Mouse (Mus musculus): ENCODE results near the gene Wdr62.
A peak's percentile ranks its signal among the peaks of the same experiment; 100 is the strongest.

The Wdr62 gene

DNA sequence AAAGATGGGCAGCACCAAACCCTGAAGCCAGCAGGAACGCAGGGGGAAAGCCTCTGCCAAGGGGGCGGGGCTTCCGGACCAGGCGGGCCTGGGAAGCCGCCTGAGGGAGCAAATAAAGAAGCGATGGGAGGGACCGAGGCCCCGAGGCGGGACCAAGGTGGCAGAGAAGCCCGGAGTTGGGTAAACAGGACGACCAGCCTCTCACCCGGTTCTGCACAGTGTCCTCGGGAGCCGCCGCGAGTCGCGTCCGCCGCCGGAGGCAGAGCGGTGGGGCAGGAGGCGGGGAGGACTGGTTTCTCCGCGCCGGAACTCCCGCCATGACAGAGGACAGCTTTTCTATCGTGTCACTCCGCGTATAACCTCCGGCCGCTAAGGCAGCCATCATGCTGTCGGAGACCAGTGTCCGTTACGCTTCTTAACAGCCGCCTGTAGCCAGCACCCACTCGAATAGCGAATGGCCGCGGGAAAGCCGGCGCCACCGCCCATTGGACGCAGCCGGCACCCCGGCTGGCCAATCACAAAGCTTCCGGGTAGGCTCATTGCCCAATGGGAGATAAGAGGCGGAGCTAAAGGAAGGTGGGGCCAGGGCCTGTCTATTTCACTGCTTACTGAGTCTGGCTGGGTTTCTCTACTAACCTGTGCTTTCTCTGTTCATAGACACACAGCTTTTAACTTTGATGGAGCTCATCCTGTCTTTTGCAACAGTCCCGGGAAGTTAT lies at the start of gene Wdr62, which contains the start of gene Thap8:
Gene Wdr62 (minus strand): TSS at position 469 of the 719 bp plus-strand sequence.
Gene Thap8 (plus strand): TSS at position 144 of the 719 bp plus-strand sequence.
- DNase-seq (ENCODE audit: low read depth, low spot score), result peak; percentile 97

DNA sequence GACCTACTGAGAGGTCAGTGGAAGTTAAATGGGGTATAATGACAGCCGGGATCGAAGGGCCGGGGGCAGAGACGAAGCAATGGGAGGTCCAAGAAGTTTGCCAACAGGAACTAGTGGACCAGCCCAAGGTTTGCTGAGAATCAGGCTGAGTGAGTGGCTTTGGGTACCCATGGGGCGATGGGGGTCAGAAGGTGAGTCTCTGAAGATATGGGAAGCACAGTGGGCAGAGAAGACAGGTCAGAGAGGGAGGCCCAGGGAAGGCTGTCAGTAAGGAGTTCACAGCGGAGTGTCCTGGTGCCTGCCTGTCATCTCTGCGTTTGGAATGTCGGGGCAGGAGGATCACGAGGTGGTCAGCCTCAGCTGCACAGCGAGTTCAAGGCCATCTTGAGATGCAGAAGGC lies 48.2 kb upstream of the Wdr62 start:
- no peak for DNase-seq (ENCODE audit: low read depth, low spot score)

DNA sequence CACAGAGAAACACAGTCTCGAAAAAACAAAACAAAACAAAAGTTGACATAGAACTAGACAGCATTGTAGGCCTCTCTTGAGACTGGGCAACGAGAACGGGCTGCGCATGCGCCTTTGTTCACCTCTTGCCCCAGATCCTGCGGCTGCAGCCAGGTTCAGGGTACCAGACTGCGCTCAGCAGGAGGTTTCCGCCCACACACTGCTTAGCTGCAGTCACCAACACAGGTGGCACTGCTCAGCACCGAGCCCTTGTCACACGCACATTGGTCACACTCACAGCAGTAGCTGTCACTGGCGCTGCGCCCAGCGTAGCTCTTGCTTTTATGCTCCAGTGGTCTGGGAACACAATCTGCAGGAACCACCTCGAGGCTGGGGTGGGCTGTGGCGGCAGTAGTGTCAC lies 46.9 kb upstream of the Wdr62 start:
- DNase-seq (ENCODE audit: low read depth, low spot score), result peak; percentile 39

DNA sequence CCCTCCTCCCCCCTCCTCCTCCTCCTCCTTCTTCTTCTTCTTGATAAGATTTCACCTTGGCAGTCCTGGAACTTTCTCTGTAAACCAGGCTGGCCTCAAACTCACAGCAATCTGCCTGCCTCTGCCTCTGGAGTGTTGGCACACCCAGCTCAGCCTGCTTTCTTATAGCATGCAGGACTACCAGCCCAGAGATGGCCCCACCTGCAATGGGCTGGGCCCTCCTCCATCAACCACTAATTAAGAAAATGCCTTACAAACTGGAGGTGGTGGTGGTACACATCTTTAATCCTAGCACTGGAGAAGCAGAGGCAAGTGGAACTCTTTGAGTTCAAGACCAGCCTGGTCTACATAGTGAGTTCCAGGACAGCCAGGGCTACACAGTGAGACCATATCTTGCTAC lies 46.2 kb upstream of the Wdr62 start:
- DNase-seq (ENCODE audit: low read depth, low spot score), result no peak

DNA sequence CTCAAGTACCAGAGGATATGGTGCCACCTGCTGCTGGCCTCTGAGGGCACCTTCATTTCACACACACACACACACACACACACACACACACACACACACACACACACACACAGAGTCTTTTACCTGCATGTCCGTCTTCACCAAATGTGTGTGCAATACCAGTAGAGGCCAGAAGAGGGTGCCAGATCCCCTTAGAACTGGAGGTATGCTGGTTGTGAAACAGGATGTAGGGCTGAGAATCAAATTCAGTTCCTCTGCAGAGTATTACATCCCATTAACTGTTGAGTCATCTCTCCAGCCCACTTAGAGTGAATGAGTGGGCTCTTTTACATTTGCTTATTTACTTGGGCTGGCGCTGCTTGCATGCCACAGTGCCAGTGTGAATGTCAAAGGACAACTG lies 45.1 kb upstream of the Wdr62 start:
- DNase-seq (ENCODE audit: low read depth, low spot score), result peak; percentile 87

DNA sequence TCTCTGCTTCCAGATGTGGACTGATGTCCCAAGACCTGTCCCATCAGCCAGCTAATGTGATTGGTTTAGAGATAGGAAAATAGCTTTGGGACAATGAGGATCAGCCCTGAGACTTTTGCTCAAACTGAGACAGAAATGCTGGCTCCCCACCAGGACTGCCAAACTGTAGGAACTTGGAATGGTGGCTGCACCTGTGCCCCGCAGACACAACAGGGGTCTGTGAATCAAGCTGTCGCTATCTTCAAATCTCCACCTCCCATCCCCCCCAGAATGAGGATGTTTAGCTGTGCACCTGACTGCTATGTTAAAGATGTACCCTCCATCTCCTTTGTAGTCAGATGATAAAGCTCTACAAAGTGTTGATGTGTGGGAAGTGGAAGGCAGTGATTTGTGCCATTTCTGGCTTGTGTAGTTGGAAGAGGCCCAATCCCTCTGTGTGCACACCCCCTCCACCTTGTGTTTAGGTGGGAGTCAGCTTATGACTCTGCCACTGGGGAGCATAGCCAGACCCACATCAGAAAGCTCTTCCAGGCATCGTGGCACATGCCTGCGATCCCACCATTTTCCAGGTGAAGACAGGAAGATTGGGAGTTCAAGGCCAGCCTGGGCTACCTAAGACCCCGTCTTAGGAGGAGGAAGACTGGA lies 44.2 kb upstream of the Wdr62 start:
- DNase-seq (ENCODE audit: low read depth, low spot score), result no peak

DNA sequence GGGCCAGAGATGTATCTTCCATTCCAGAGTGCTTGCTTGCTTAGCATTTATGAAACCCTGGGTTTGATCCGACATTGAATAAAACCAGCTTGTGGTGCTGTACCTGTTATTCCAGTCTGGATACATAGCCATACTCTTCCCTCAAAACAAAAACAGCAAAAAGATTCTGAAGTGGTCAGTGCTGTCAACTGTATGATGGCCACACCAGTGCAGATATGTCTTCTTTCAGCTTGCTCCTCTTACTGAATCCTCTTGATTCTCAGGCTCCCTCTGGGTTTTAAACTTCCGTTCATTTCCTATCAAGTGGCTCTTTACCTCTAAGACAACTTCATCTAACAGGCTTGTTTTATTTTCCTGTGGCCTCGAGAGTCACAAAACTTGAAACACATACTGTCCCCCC lies 43.6 kb upstream of the Wdr62 start, which contains the start of gene Sdhaf1:
Gene Sdhaf1 (minus strand): TSS at position 101 of the 400 bp plus-strand sequence.
- no peak for DNase-seq (ENCODE audit: low read depth, low spot score)

DNA sequence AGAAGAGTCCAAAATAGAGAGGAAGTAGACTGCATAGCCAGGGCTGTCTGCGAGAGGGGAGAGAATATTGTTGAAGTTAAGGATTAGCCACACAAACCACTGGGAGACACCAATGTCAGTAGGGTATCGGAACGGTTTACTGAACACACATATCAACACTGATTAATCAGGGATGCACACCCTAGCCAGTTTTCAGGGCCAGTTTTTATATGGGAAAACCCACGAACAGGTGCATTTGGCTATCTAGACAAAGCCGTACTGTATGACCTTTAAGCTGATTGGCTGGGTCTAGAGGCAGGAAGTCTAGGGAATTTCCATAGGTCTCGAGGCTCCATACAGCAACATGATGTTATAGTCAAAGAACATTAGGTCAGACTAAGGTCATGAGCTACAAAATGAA lies 42.6 kb upstream of the Wdr62 start:
- peak; percentile 71 for DNase-seq (ENCODE audit: low read depth, low spot score)

DNA sequence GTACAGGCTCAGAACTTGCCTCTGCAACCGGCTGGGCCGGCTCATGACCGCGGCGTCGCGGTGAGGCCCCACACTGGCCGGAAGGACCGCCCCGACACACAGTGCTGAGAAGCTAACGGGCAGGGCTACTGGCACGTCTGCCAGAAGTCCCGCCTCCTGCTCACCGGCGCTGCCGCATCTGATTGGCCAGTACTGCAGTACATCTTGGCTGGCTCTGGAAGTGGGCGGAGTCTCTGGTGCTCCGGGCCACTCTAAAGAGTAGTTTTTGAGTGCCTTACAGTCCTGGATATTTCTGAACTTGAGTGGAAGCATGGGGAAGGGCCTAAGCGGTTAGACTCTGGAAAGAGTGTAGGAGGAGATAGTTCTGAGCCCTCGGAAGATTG lies 42.1 kb upstream of the Wdr62 start:
- peak; percentile 97 for DNase-seq (ENCODE audit: low read depth, low spot score)

DNA sequence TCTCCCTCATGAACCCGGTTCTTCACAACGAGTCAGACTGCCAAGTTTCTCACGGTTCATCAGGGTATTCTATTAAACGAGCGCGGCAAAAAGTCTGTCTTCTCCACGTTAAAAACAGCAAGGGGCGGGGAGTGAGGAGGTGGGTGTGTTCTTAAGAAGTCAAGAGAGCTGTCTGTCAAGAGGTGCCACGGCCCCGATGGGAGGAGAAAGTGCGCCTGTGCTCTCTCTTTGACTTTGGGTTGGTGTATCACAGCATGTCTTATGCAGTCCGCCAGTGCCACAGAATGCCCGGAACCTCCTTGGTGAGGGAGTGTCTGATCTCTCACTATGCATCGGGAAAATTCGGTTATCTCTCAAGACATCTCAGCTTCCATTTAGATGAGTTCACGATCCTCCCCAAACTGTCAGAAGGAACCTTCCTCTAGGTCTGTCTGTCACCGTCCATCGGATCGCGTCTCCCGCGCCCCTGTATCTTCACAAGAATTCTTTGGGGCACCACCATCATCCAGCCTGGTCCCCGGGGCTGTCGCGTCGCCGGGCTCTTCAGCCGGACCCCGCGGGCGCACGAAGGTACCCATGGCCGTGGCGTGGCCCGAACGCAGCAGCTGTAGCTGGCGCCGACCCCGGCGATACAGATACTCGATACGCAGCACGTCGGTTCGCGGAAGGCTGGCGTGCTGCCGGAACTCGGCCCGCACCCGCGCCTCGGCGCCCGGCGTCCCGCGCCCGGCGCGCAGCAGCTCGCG lies 41.5 kb upstream of the Wdr62 start, which contains the start of gene E130208F15Rik:
Gene E130208F15Rik (plus strand): TSS at position 202 of the 746 bp plus-strand sequence.
- DNase-seq (ENCODE audit: low read depth, low spot score), result peak; percentile 97

DNA sequence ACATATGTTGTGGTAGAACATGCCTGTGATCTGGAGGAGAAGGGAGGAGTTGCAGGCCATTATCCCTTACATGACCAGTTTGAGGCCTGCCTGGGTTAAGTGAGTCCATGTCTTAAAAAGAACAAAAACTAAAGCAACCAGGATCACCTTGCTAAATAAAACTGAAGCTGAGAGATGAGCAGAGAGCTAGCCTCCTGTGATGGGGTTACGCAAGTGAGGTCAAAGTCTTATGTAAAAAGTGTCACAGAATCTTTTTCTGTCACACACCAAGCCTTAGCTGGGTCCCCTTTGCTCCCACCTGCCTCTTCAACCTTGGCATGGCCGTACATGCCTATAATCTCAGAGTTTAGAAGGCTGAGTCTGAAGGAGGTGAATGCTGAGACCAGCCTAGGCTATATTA lies 40.7 kb upstream of the Wdr62 start:
- no peak for DNase-seq (ENCODE audit: low read depth, low spot score)

DNA sequence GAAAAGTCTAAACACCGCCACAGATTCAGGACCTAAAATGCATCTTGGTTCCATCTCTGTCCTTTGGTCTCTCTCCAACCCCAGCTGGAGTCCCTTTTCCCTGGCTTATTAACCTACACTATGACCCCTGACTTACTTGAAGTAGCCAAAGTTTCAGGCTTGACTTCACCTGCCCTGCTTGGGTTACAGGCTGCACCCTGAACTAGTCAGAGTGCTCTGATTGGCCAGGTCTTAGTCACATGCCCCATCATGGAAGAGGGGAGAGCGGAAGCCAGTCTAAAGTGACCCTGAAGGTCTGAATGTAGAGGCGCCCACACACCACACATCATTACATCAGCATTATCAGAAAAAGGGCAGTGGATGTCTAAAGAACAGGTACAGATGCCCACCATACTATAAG lies 37.9 kb upstream of the Wdr62 start:
- no peak for DNase-seq (ENCODE audit: low read depth, low spot score)

DNA sequence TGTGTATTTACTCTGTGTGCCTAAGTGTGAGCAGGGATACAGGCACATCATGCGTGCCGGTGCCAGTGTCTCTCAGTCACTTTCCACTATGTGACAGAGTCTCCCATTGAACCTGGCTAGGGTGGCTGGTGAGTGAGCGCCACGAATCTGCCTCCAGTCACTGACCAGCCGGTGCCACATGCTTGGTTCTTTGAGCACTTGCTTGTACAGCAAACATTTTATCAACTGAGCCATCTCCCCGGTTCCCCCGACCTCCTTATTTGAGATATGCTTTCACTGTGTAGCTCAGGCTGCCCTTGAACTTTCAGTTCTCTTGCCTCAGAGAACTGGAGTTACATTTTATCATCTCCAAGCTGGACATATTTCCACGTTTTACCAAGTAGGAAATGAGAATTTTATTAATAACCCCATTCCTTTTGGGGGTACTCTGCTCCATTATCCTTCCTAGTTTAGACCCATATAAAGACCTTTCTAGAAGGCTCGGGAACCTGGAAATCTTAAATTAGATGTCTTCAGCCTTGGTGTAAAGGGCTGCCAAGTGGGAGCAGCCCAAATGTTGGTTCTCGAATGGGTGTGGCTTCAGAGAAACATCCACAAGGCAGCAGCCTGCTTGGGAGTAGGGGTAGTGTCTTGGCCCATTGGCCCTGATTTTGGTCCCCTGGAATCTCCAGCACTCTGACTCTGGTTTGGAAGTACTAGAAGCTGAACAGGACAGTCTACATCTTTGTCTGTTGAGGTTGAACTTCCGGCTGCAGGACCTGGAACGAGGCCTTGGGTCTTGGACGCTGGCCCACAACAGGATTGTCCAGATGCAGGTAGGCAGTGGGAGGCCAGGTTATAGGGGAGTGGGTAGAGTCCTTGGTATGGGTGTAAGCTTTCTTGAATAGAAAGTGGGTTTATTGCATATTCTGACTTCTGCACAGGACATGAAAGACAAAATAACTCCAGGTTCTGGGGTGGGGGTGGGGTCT lies 35.6 kb upstream of the Wdr62 start:
- DNase-seq (ENCODE audit: low read depth, low spot score), result no peak

DNA sequence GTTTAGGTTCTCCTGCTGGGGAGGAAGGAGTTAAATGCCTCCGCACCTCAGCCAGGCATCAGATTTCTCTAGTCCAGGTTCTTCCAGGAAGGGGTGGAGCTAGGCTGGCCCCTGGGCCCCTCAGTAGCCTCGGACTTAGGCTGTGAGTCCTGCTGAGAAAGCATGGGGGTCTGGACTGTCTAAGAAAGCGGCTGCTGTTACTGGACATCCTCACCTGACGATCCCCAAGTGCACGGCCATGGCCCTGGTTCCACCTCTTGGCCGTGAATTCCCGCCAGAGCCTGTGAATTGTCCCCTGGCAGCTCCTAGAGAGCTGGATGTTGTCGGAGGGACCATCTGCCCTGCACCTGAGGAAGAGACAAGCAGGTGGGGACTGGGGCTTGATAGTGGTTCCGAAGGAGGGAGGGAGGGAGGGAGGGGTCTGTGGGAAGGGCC lies 34.5 kb upstream of the Wdr62 start, which contains the start of gene Syne4:
Gene Syne4 (plus strand): TSS at position 87 of the 435 bp plus-strand sequence.
- DNase-seq (ENCODE audit: low read depth, low spot score), result peak; percentile 63

DNA sequence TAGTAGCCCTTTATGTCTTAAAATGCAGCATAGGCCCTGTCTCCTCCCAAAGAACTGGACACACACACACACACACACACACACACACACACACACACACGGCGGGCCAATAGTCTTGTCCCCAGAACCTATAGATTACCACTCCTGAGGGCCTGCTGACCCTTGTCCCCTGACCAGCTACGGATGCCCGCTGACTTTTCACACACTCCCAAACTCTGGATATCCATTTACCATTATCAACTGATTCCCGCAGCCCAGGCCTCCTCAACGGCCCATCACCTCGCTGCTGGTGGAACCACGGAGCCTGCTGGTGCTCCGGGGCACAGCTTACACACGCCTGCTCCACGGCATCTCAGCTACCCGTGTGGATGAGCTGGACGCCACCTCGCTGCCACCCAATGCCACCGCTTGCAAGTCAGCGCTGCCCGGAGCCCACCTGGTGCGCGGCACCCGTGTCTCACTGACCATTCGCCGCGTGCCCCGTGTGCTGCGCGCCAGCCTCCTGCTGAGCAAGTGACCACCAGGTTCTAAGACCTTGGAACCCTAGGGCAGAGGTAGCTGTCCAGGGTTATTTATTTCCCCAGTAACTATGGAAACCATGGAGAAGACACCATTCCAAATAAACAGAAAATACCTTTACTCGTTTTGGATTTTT lies 33.6 kb upstream of the Wdr62 start:
- no peak for DNase-seq (ENCODE audit: low read depth, low spot score)

DNA sequence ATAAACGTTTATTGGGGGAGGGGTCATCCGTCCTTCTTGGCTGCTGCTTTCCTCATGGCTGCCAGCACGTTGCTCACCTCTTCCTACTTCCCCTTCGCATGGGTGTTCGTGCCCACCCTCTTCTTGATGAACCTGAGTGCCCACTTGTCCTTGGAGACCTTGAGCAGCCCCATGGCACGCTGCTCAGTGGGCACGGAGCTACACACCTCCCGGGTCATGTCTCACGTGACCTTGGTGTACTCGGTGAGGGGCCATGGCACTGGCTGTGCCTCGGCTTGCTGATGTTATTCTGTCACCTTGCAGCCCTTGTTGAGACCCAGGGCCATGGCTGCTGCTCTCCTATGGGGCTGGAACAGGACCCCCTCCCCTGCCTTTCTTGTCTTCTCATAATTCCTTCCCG lies 29.9 kb upstream of the Wdr62 start:
- no peak for DNase-seq (ENCODE audit: low read depth, low spot score)

DNA sequence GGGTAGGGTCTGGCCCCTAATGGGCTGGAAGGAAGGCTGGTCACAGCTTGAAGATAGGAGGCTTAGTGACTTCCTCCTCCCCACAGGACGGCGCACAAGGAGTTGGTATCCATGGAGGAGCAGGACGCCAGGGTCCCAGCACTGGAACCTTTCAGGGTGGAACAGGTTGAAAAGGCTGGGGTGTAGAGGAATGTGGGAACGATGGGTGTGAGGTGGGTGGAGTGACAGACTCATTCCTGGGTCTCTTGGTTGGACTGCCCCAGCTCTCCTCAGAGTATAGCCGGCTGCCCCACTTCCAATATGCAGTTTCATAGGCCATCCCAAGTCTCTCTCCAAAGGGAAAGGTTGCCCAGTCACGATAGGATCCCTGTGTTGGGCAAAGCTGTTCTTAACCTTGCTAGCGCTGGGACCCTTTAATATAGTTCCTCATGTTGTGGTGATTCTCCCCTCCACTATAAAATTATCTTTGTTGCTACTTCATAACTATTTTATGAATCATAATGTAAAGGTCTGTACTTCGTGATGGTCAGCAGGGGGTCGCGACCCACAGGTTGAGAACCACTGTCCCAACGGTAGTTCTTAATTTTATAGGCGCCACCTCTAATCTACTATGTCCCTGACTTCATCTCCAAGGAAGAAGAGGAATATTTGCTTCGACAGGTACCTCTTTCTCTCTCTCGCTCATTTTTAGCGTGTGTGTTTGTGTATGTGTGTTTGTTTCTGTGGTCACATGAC lies 29.3 kb upstream of the Wdr62 start:
- DNase-seq (ENCODE audit: low read depth, low spot score), result peak; percentile 55

DNA sequence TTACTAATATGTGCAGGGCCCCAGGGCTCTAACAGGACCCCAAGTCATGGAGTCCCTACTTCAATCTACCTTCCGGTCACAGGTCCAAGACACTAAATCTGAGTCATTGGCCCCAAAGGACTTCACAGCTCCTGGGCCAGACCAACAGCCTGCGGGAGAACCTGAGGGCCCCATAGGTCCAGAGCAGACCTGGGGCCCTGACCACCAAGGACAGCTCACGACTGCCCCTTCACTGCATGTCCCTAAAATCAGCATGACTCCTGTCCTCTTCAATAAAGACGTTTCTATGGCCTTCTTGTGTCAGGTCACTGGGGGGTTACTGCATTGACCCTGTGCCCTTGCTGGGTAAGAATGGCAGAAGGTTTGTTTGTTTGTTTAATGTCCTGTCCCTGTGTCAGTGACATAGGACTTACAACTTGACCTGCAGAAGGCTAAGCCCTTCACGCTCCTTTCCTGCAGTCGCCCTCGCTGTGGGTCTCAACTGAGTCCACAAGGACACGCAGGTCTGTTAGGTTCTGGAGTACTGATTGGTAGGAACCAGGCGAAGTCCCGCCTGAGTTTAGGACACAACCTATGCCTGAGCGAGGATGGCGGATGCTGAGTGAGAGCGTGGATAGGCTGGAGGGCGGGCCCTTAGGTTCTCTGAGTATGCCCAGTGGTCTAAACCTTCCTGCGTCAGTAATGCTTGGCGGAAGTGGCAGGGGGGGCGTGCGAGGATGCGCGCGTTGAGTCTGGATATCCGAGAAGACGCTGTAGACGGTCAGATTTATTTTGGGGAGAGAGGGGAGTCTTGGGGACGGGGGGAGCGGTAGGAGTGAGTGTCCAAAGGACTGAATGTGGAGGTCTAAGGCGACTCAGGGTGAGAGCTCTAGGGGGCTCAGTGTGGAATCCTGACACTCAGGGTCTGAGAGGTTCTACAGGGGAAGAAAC lies 28.1 kb upstream of the Wdr62 start, which contains the start of gene Alkbh6:
Gene Alkbh6 (plus strand): TSS at position 642 of the 930 bp plus-strand sequence.
- DNase-seq (ENCODE audit: low read depth, low spot score), result peak; percentile 99

Data from R1 (cell line).